Mouse (Mus musculus) lung, postnatal 14 days (tissue): ENCODE data around the gene Rhbdl1.

Experiments used
- DNase-seq: peaks from one replicate; pipeline ENCODE4 v3.0.0; 2021

The Rhbdl1 gene

GRCm38 (mm10) chr17:25838904-25839303 is 1.8 kb upstream of the Rhbdl1 start:
- DNase-seq: no peak

DNA sequence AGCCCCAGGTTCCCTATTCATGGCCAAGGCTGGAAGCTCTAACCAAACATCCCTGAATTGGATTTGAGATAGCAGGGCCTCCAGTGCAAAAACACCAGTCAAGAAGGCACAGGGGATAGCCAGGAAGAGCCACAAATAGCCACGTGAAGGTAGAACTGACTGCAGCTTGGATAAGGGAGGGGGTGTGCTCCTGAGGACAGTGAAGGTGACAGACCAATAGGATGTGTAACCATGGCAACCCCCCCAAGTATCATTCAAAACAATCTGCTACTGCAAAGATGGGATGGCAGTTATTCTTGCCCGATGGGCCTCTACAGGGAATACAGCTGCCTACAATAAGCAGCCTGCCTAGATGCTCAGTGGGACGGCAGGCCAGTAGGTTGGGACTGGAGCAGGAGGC is 438 bp upstream of the Rhbdl1 start:
- DNase-seq: no peak

- no peak for DNase-seq
Measured at GRCm38 (mm10) chr17:25836397-25837075, 559 bp downstream of the Rhbdl1 start.

DNA sequence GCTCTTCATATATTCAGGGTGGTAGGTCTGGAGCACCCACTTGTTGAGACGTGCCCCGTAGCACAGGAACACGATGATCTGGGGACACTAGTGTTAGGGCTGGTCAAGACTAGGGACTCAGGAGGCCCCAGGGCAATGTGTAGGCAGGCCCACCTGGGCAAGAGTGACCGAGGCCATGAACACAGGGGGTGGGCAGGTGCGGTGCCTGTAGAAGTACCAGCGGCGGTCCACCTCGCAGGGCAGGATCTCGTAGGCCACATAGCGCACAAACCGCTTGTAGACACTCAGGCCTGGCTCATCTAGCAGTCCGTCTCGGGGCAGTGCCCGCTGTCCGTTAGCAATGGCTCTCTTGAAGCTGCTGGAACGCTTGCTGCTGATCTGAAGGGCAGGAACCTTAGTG is 1.3 kb downstream of the Rhbdl1 start:
- no peak for DNase-seq

DNA sequence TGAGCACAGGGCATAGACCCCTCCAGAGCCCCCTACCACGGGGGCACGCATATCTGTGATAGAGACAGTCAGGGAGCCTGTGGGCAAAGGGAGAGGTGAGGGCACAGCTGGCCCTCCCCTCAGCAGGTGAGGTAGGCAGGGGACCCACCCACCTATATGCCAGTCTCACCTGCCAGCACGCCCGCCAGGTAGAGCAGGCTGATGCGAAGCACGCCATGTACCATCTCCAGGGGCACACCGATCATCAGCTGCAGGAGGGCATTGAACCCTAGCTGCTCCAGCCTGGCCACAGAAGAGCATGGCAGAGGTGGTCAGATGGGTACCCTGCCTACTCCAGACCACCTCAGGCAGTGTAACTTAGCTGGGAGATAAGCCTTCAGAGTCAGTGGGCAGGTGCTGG is 1.8 kb downstream of the Rhbdl1 start:
- DNase-seq: no peak

DNA sequence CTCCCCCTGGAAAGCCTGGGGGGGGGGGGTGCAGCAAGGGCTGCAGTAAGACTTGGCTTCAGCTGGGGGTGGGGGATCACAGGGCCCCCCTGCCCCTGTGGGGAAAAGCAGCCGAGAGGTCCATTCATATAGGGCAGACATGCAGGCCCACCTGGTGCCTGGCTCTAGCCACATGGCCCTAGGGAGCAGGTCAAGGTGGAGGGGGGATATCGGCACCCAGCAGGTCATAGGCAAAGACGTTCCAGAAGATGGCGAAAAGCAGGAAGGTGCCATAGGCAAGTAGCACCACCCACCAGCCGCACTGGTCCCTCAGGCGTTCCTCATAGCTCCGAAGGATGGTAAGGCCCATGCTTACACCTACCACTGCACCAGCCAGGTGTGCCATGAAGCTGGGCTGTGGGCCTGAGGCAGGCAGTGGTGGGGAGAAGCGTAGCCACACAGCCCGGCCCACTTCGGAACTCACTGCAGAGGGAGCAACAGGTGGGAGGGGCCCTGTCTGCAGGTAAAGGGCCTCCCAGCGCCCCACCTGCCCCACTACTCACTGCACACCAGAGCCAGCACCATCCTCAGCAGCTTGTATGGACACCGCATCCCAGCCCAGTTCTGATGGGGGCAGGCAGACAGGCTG is 2.4 kb downstream of the Rhbdl1 start:
- no peak for DNase-seq

DNA sequence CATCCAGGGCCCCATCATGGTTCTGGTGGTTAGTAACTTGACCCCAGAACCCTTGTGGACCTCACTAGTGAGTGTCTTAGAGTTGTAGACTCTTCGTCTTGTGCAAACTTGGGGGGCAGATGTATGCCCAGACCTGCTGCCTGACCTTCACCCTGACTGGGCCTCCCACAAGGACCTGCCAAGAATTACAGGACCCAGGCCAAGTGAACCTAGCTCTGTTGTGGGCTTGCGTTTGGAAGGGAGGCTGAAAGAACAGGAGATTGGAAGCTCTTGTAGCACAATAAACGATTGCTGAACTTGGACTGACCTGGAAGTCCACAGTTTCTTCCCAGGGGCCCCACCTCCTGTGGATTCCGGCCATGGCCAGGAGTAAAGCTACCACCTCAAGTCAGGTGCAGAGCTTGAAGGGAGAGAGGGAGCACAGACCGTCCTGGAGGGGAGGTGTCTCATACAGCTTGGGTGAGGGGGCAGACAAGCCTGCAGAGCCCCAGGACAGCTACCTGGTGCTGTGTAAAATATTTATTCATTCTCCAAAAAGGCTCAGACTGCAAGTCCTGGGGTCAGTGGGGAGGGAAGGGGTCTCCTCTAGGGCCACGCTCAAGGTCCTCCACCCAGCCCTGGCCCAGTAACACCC is 3.0 kb downstream of the Rhbdl1 start:
- DNase-seq: no peak

DNA sequence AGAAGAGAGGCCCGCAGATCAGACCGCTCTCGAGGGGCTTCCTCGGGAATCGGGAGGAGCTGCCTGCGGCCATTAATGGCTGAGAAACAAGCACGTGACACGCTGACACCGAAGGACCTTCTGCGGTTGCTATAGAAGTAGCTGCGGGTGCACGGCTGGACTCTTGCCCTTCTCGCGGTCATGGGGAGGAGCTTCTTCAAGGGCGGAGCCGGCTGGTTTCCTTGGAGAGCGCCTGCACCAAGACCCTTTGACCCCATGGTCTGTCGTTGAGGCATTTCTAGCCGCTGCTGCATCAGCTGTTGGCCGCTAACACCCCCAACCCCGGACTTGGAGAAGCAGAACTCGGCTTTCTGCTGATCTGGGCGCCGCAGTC is 3.8 kb downstream of the Rhbdl1 start, which contains the start of gene Stub1:
TSS of gene Stub1 (minus strand) at position 114 of the 373 bp plus-strand sequence.
- peak; percentile 89 for DNase-seq

- DNase-seq: peak; percentile 100
Measured at GRCm38 (mm10) chr17:25832436-25833290, 4.4 kb downstream of the Rhbdl1 start.

GRCm38 (mm10) chr17:25831451-25832281 is 5.4 kb downstream of the Rhbdl1 start:
- no peak for DNase-seq

GRCm38 (mm10) chr17:25830806-25831431 is 6.2 kb downstream of the Rhbdl1 start:
- no peak for DNase-seq

- no peak for DNase-seq
Measured at GRCm38 (mm10) chr17:25830200-25830753, 6.8 kb downstream of the Rhbdl1 start.

DNA sequence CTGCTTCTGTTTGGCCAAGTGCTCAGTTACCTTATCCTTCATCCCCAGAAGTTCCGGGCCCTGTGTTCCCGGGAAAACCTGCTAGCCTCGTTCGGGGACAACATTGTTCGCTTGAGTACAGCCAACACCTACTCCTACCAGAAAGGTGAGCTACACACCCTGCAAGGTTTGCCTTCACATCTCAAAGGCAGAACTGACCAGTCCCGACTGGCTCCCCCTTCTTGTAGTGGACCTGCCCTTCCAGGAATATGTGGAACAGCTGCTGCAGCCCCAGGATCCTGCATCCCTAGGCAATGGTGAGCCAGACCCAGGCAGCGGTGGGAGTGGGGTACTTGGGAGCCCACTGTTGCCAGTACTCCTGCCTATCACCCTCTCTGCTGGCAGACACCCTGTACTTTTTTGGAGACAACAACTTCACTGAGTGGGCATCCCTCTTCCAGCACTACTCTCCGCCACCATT is 7.5 kb downstream of the Rhbdl1 start:
- no peak for DNase-seq

DNA sequence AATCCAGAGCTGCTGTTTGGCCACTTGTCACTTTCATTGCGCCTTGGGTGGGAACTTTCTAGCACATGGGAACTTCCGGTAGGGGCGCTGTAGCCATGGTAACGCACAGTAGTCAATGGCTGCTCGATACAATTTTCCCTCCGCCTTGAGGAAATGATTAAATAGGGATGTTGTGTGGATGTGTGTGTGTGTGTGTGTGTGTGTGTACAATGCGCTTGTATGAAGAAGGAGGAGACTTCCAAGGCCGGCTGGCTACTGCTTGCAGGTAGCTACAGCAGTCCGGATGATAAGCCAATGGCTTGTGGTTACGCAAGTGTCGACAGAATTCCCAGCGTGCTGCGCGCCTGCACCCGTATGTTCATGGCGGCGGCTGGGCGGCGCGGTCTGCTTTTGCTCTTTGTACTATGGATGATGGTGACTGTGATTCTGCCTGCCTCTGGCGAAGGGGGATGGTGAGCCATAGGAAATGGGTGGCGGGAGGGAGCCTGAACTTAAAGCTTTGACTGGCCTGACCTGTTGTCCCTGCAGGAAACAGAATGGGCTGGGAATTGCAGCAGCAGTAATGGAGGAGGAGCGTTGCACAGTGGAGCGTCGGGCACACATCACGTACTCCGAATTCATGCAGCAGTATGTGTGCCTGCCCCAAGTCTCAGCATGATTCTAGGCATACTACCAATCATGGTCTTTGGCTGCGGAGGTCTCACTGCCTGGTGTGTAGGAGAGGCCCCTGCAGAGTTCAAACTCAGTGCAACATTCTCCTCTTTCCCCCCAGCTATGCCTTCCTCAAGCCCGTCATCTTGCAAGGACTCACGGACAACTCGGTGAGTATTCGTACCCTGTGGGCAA is 8.2 kb downstream of the Rhbdl1 start, which contains the start of gene Jmjd8:
TSS of gene Jmjd8 (plus strand) at position 156 of the 846 bp plus-strand sequence.
- peak; percentile 76 for DNase-seq

GRCm38 (mm10) chr17:25828223-25828594 is 8.9 kb downstream of the Rhbdl1 start:
- DNase-seq: no peak

DNA sequence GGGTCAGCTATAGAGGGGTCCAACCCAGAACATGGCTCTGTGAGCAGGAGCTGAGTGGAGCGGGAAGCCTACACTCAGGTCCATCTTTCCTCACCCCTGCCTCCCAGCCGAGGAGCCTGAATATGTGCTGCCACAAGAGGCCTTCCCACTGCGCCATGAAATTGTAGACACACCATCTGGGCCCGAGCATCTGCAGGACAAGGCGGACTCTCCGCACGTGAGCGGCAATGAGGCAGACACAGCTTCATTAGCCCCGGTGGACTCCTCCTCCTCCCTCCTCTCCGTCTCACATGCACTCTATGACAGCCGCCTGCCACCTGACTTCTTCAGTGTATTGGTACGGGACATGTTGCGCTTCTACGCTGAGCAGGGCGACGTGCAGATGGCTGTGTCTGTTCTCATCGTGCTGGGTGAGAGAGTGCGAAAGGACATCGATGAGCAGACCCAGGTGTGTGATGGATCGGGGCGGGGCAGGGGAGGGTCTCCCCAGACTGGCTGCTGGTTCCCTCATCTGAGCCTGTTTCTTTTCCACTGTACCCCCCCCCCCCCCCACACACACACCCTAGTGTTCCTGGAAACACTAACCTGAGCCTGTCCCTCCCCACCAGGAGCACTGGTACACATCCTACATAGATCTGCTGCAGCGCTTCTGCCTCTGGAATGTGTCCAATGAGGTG is 9.4 kb downstream of the Rhbdl1 start:
- DNase-seq: no peak

- DNase-seq: no peak
Measured at GRCm38 (mm10) chr17:25827011-25827410, 10.1 kb downstream of the Rhbdl1 start.

DNA sequence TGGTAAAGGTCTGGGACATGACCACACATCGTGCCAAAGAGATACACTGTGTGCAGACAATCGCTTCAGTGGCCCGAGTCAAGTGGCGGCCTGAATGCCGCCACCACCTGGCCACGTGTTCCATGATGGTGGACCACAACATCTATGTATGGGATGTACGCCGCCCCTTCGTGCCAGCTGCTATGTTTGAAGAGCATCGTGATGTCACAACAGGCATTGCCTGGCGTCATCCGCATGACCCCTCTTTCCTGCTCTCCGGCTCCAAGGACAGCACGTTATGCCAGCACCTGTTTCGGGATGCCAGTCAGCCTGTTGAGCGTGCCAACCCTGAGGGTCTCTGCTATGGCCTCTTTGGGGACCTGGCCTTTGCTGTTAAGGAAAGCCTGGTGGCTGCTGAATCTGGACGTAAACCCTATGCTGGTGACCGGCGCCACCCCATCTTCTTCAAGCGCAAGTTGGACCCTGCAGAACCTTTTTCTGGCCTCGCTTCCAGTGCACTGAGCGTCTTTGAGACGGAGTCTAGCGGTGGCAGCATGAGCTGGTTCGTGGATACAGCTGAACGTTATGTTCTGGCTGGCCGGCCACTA is 11.0 kb downstream of the Rhbdl1 start:
- DNase-seq: no peak

DNA sequence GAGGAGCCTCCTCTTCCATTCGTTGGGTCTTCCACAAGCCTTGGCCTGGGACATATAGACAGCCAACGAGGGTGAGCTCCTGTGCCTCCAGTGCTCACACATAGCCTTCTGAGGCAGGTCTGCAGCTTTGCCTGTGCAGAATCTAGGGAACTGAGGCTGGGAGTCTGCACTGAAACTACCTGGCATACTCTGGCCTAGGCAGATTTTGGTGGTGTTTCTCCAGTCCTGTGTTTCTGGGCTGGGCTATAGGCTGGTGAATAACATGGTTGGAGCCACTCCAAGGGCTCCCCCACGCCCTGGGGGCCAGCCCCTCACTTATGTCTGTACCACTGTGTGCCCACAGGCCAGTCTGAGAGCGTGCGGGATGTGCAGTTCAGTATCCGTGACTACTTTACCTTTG is 11.8 kb downstream of the Rhbdl1 start:
- DNase-seq: no peak
